Mouse (Mus musculus) left cerebral cortex, postnatal 10 days (tissue): ENCODE measurements at regions not wholly inside any gene's neighbourhood (a gene's known extent, or its start where the extent isn't known, plus 50 kb on each side); places are given as distances from the start of the nearest gene placed in this dataset.

Source experiments
- DNase-seq, 2 experiments: peaks; one replicate each; pipeline ENCODE4 v3.0.0; 2021 to 2022; ENCODE audit warnings: low spot score in 2 of 2, mixed read lengths in 1 of 2; ENCODE audit errors: extremely low spot score in 1 of 2
- intact Hi-C: fragments of 180-260 bp; cut with DNase I; formaldehyde crosslinking; loops from one replicate; pipeline ENCODE4 v1.15.1; 2025

DNA sequence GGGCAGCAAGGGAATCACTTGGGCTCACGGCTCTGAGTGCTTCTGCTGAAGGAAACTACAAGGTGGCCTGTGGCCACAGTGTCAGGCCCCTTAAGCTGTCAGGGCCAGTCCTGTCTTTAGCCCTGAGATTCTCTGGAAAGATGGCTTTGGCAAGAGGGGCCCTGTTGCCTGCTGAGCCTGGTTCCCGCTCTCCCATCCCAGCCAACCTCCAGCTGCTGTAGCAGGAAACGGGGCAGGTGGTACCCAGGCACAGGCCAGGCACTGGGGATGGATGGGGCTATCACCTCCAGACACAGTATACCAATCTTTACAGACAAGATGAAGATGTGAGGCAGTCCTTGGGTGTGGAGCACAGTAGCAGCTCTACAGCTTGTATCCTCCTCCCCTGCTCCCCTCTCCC lies 54.6 kb upstream of the Otos start:
- intact Hi-C loops: no loop called here
- DNase-seq: no peak

DNA sequence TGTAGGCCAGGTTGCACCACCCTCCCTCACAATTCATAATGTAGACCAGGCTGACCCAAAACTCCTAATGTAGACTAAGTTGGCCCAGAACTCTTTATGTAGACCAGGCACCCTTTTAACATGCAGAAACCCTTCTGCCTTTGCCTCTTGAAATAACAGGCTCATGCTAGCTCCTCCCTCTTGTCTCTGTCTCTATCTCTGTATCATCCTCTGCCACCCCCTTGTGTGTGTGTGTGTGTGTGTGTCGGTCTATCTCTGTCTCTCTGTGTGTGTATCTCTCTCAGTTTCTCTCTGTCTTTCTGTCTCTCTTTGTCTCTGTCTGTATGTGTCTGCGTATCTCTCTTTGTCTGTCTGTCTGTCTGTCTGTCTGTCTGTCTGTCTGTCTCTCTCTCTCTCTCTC lies 51.5 kb upstream of the Otos start:
- intact Hi-C loops: no loop called here

DNA sequence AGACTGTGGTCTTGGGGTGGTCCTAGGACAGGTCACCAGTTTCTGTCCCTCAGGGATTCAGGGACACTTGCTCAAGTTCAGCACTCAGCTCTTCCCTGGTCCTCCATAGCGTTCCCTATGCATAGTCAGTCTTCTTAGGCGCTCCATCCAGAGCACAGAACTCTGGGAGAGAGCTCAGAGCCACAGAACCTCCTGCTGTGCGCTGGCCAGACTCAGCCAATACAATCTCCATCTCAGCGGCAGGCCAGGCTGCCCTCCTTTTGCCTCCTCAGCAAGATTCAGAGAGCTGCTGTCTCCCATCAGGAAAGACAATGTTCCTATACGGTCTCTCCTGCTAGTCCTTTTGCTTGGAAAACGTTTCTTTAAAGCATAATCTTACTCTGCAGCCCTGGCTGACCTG lies 51.1 kb upstream of the Otos start:
- no peak for DNase-seq
- intact Hi-C loops: loop anchor here (5.0 kb wide), 1 partner anchor 133 kb away; the partner anchor contains the start of gene Gpc1

More for the DNA sequence above, 51.5 kb upstream of the Otos start:
- no peak for DNase-seq

DNA sequence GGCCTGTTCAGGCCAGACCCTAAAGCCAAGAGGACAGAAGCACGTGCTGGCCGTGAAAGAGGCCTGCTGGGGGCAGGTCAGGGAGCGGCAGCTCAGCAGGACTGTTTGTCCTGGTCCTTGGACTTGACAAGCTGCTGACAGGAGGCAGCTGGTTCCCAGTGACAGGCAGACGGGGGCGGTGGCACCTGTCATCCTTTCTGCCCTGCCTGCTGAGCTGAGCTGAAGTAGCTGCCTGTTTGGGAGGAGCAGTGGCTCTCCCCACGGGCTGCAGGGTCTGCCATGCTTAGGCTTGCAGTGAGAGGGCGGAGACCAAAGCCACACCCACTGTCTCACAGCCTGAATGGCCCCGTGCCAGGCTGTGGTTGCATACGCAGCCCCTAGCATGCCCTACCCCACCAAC lies 50.4 kb upstream of the Otos start:
- intact Hi-C loops: loop anchor here (5.0 kb wide), 1 partner anchor 133 kb away; the partner anchor contains the start of gene Gpc1
- DNase-seq: peak in 1 of 2 experiments; percentile 56

DNA sequence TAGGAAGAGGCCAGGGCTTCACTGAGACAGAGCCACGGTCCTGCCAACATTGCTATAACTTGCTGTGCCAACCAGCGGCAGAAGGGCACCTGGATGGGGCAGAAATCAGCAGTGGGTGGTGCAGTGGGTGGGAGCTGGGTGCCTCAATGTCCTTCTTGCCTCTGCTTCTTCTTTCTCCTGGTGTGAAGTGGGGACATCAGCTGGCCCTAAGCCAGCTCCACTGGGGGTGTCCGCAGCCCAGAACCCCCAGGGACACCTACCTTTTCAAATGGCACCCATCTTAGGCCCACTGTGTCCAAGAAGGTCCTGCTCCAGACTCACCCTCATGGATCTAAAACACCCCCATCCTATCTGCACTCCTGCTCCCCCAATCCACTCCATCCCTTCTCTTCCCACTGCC lies 49.9 kb upstream of the Otos start:
- DNase-seq: no peak
- intact Hi-C loops: loop anchor here (5.0 kb wide), 1 partner anchor 134 kb away; the partner anchor contains the start of gene Gpc1
